Mouse (Mus musculus): Measurements from ENCODE around the gene Ergic1. TPM values are rescaled to one million over a fixed set of nuclear protein-coding genes. Genes with fewer than 3 reads are reported as not detected.

The Ergic1 gene
- polyA plus RNA-seq, 1 experiment from 2014 or later: 100 TPM

- no peak overlapping the region for H3K27ac ChIP-seq
- H3K27me3 ChIP-seq (replicated peaks): no peaks in the 10 kb centered on the region
- ATAC-seq (replicated peaks): no peak
- H3K4me2 ChIP-seq: no peak overlapping the region
- WGBS: 92% methylated on average over 10 of the region's 10 CpGs
- no peak overlapping the region for H3K4me3 ChIP-seq
- no peak overlapping the region for H3K9ac ChIP-seq
- H3K4me1 ChIP-seq: no peaks in the 10 kb centered on the region
- no peaks in the 10 kb centered on the region for H3K9me3 ChIP-seq
- H3K36me3 ChIP-seq (replicated peaks): peaks cover 39% of the 10 kb centered on the region; the same call in 1 of the 2 replicates
These were observed 63.7 kb downstream of the Ergic1 start for GRCm38 (mm10) chr17:26624999-26625398.

GRCm38 (mm10) chr17:26625521-26626010, 64.3 kb downstream of the Ergic1 start:
- no peak overlapping the region for H3K4me2 ChIP-seq
- no peak overlapping the region for H3K27ac ChIP-seq
- H3K4me1 ChIP-seq: no peaks in the 10 kb centered on the region
- no peaks in the 10 kb centered on the region for H3K27me3 ChIP-seq (replicated peaks)
- peaks cover 43% of the 10 kb centered on the region; the same call in 1 of the 2 replicates for H3K36me3 ChIP-seq (replicated peaks)
- no peak for ATAC-seq (replicated peaks)
- 92% methylated on average over 2 of the region's 2 CpGs for WGBS
- H3K9ac ChIP-seq: no peak overlapping the region
- no peak overlapping the region for H3K4me3 ChIP-seq
- H3K9me3 ChIP-seq: no peaks in the 10 kb centered on the region

- H3K4me2 ChIP-seq: no peak overlapping the region
- ATAC-seq (replicated peaks): no peak
These were observed 67.2 kb downstream of the Ergic1 start for GRCm38 (mm10) chr17:26628479-26628878.

GRCm38 (mm10) chr17:26628936-26629335, 67.6 kb downstream of the Ergic1 start:
- 97% methylated on average over 3 of the region's 3 CpGs for WGBS
- no peaks in the 10 kb centered on the region for H3K27me3 ChIP-seq (replicated peaks)
- H3K4me1 ChIP-seq: no peaks in the 10 kb centered on the region
- H3K36me3 ChIP-seq (replicated peaks): peaks cover 48% of the 10 kb centered on the region
- no peak overlapping the region for H3K27ac ChIP-seq
- H3K4me2 ChIP-seq: no peak overlapping the region
- no peak for ATAC-seq (replicated peaks)
- no peak overlapping the region for H3K4me3 ChIP-seq
- no peak overlapping the region for H3K9ac ChIP-seq
- H3K9me3 ChIP-seq: no peaks in the 10 kb centered on the region

More at GRCm38 (mm10) chr17:26628479-26628878, 67.2 kb downstream of the Ergic1 start:
- Histone ChIP-seq H3K4me3 (no peak overlapping the region), H3K9me3 (no peaks in the 10 kb centered on the region), H3K9ac (no peak overlapping the region), H3K27ac (no peak overlapping the region), H3K36me3 (replicated peaks) (peaks cover 50% of the 10 kb centered on the region), H3K27me3 (replicated peaks) (no peaks in the 10 kb centered on the region), H3K4me1 (no peaks in the 10 kb centered on the region)
- WGBS: 91% methylated on average over 6 of the region's 6 CpGs

GRCm38 (mm10) chr17:26631811-26632327, 70.6 kb downstream of the Ergic1 start:
- Histone ChIP-seq H3K4me2 (no peak overlapping the region), H3K9ac (no peak overlapping the region), H3K27ac (no peak overlapping the region), H3K36me3 (replicated peaks) (peaks cover 42% of the 10 kb centered on the region), H3K4me1 (no peaks in the 10 kb centered on the region), H3K27me3 (replicated peaks) (no peaks in the 10 kb centered on the region), H3K4me3 (no peak overlapping the region), H3K9me3 (no peaks in the 10 kb centered on the region)
- WGBS: 90% methylated on average over 8 of the region's 8 CpGs
- ATAC-seq (replicated peaks): no peak

- 95% methylated on average over 9 of the region's 9 CpGs for WGBS
- peaks cover 33% of the 10 kb centered on the region for H3K36me3 ChIP-seq (replicated peaks)
- no peaks in the 10 kb centered on the region for H3K9me3 ChIP-seq
- no peak overlapping the region for H3K4me2 ChIP-seq
- H3K4me3 ChIP-seq: no peak overlapping the region
- no peaks in the 10 kb centered on the region for H3K4me1 ChIP-seq
- no peak for ATAC-seq (replicated peaks)
- H3K9ac ChIP-seq: no peak overlapping the region
- H3K27ac ChIP-seq: no peak overlapping the region
- H3K27me3 ChIP-seq (replicated peaks): no peaks in the 10 kb centered on the region
These were observed 71.9 kb downstream of the Ergic1 start for GRCm38 (mm10) chr17:26633186-26633585.

GRCm38 (mm10) chr17:26633926-26634325, 72.6 kb downstream of the Ergic1 start:
- ATAC-seq (replicated peaks): no peak
- WGBS: 92% methylated on average over 9 of the region's 9 CpGs

GRCm38 (mm10) chr17:26634539-26634938, 73.2 kb downstream of the Ergic1 start:
- Histone ChIP-seq H3K4me1 (no peaks in the 10 kb centered on the region), H3K36me3 (replicated peaks) (peaks cover 38% of the 10 kb centered on the region), H3K9ac (no peak overlapping the region), H3K9me3 (no peaks in the 10 kb centered on the region), H3K4me3 (no peak overlapping the region), H3K27ac (no peak overlapping the region), H3K27me3 (replicated peaks) (no peaks in the 10 kb centered on the region), H3K4me2 (no peak overlapping the region)
- WGBS: 93% methylated on average over 7 of the region's 7 CpGs
- ATAC-seq (replicated peaks): no peak

More at GRCm38 (mm10) chr17:26633926-26634325, 72.6 kb downstream of the Ergic1 start:
- H3K4me3 ChIP-seq: no peak overlapping the region
- no peak overlapping the region for H3K27ac ChIP-seq
- H3K9ac ChIP-seq: no peak overlapping the region
- no peaks in the 10 kb centered on the region for H3K4me1 ChIP-seq
- H3K27me3 ChIP-seq (replicated peaks): no peaks in the 10 kb centered on the region
- peaks cover 34% of the 10 kb centered on the region for H3K36me3 ChIP-seq (replicated peaks)
- no peak overlapping the region for H3K4me2 ChIP-seq
- no peaks in the 10 kb centered on the region for H3K9me3 ChIP-seq

GRCm38 (mm10) chr17:26635951-26636350, 74.7 kb downstream of the Ergic1 start:
- H3K9ac ChIP-seq: no peak overlapping the region
- 92% methylated on average over 7 of the region's 7 CpGs for WGBS
- peaks cover 39% of the 10 kb centered on the region for H3K36me3 ChIP-seq (replicated peaks)
- H3K27ac ChIP-seq: no peak overlapping the region
- ATAC-seq (replicated peaks): no peak
- H3K4me3 ChIP-seq: no peak overlapping the region
- no peaks in the 10 kb centered on the region for H3K27me3 ChIP-seq (replicated peaks)
- no peaks in the 10 kb centered on the region for H3K9me3 ChIP-seq
- no peaks in the 10 kb centered on the region for H3K4me1 ChIP-seq
- no peak overlapping the region for H3K4me2 ChIP-seq

- ATAC-seq (replicated peaks): no peak
- peaks cover 50% of the 10 kb centered on the region for H3K36me3 ChIP-seq (replicated peaks)
These were observed 76.6 kb downstream of the Ergic1 start for GRCm38 (mm10) chr17:26637851-26638250.

GRCm38 (mm10) chr17:26638655-26639054, 77.4 kb downstream of the Ergic1 start:
- ATAC-seq (replicated peaks): 0 out of 2 replicates have a peak, but pooled peaks have one; percentile 58
- Histone ChIP-seq H3K4me2 (no peak overlapping the region), H3K9ac (no peak overlapping the region), H3K4me1 (no peaks in the 10 kb centered on the region), H3K4me3 (no peak overlapping the region), H3K27ac (no peak overlapping the region), H3K9me3 (no peaks in the 10 kb centered on the region), H3K36me3 (replicated peaks) (peaks cover 58% of the 10 kb centered on the region), H3K27me3 (replicated peaks) (no peaks in the 10 kb centered on the region)
- WGBS: 20% methylated on average over 7 of the region's 7 CpGs

More at GRCm38 (mm10) chr17:26637851-26638250, 76.6 kb downstream of the Ergic1 start:
- Histone ChIP-seq H3K9ac (no peak overlapping the region), H3K27ac (no peak overlapping the region), H3K9me3 (no peaks in the 10 kb centered on the region), H3K4me2 (no peak overlapping the region), H3K4me1 (no peaks in the 10 kb centered on the region), H3K4me3 (no peak overlapping the region), H3K27me3 (replicated peaks) (no peaks in the 10 kb centered on the region)
- WGBS: 80% methylated on average over 4 of the region's 4 CpGs

GRCm38 (mm10) chr17:26639791-26640190, 78.5 kb downstream of the Ergic1 start:
- H3K27ac ChIP-seq: no peak overlapping the region
- no peak for ATAC-seq (replicated peaks)

GRCm38 (mm10) chr17:26640286-26640740, 79.0 kb downstream of the Ergic1 start:
- H3K4me3 ChIP-seq: no peak overlapping the region
- WGBS: 94% methylated on average over 3 of the region's 3 CpGs
- peaks cover 56% of the 10 kb centered on the region for H3K36me3 ChIP-seq (replicated peaks)
- no peaks in the 10 kb centered on the region for H3K27me3 ChIP-seq (replicated peaks)
- no peak overlapping the region for H3K9ac ChIP-seq
- no peak for ATAC-seq (replicated peaks)
- H3K4me1 ChIP-seq: peaks cover 13% of the 10 kb centered on the region
- no peak overlapping the region for H3K27ac ChIP-seq
- no peaks in the 10 kb centered on the region for H3K9me3 ChIP-seq
- H3K4me2 ChIP-seq: no peak overlapping the region

More at GRCm38 (mm10) chr17:26639791-26640190, 78.5 kb downstream of the Ergic1 start:
- H3K4me1 ChIP-seq: peaks cover 7% of the 10 kb centered on the region
- H3K36me3 ChIP-seq (replicated peaks): peaks cover 54% of the 10 kb centered on the region
- no peak overlapping the region for H3K4me3 ChIP-seq
- no peak overlapping the region for H3K4me2 ChIP-seq
- no peaks in the 10 kb centered on the region for H3K9me3 ChIP-seq
- H3K27me3 ChIP-seq (replicated peaks): no peaks in the 10 kb centered on the region
- 92% methylated on average over 2 of the region's 2 CpGs for WGBS
- H3K9ac ChIP-seq: no peak overlapping the region

Data from midbrain, embryonic 15.5 days (tissue).